Mouse (Mus musculus) cerebellum, adult 9-11 months (tissue): Measurements from ENCODE around the gene Tex37.
A peak's percentile ranks its signal among the peaks of the same experiment; 100 is the strongest.

Experiments
- DNase-seq: peaks from one replicate; pipeline ENCODE4 v3.0.0; 2022

Tex37 gene

DNA sequence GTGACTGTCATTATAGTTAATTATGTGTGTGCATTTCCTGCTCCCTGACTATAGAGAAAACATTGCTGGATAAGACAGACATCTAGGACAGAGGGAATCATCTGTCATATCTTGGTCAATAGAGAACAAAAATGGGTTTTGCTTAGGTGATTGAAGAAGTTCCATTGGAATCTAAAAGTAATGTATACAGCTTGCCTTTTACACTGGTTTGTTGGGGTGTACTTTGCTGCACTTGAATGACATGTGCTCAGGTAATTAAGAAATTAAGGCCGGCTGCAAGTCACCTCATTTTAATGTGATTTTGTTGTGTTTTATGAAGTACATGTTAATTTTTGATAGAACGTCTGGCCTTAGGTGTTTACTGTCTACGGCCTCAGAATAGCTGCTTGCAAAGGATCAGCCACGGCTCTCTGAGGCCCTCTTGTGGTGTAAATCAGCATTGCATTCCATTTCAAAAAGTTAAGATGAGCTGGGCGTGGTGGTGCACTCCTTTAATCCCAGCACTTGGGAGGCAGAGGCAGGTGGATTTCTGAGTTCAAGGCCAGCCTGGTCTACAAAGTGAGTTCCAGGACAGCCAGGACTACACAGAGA lies 37.9 kb downstream of the Tex37 start:
- peak; percentile 76 for DNase-seq

DNA sequence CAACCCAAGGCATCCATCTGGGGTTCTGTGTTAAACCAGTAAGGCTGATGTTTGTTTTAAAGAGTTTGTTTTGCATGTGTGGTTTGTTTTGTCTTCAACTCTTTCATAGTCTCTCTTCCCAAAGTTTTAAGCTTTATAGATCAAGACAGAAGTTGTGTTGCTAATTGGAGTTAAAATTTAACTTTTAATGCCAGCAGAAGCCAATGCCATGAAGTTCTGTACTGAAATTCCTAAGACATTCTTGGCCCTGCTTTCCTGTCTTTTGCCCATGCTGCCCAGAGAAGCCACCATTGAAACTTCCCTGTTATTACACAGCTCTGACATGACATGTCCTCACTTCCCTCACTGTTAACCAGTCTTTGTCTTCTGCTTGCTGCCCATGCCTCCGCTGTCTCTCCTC lies 43.7 kb downstream of the Tex37 start:
- DNase-seq, result no peak

GRCm38 (mm10) chr6:70874035-70874775 lies 44.5 kb downstream of the Tex37 start:
- DNase-seq, result peak; percentile 32

- DNase-seq, result no peak
Measured at GRCm38 (mm10) chr6:70872570-70872969, 46.2 kb downstream of the Tex37 start.

DNA sequence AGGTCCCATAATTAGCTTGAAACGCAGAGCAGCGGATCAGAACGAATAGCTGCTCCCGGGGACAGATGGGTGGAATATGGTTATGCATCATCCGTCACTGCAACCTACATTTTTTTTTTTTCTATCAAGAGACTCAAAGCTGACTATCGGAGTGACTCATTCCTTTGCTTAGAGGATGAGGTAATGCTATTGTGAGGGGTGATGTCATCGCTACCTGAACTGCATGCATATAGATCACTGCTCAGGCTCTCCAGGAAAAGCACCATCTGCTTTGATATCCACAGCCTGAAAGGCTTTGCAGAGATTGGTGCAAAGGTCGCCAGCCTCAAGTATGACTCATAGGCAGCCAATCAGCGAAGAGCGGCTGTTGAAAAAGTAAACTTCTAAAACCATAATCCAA lies 46.6 kb downstream of the Tex37 start:
- DNase-seq, result peak; percentile 84

- no peak for DNase-seq
Measured at GRCm38 (mm10) chr6:70871511-70871980, 47.2 kb downstream of the Tex37 start.

- no peak for DNase-seq
Measured at GRCm38 (mm10) chr6:70867297-70867696, 51.4 kb downstream of the Tex37 start.

- DNase-seq, result no peak
Measured at GRCm38 (mm10) chr6:70866761-70867160, 52.0 kb downstream of the Tex37 start.

DNA sequence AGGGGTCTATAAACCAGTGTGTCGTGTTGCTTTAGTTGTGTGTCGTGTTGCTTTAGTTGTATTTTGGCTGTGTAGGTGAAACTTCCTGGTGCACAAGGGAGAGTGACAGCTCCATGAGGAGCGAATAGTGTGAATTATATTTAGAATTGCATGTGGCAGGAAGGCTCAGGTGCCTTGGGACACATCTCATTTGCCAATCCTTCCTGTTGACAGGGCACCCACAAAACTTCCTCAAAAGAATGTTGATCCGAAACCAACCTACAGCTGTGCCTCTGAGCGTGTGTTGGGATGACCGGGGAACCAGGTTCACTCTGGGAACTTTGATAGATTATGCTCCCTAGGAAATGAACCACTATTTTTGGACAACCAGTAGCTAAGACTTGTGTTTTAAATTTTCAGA lies 54.4 kb downstream of the Tex37 start:
- no peak for DNase-seq
